Mouse (Mus musculus) heart, embryonic 15.5 days (tissue): ENCODE results near the gene Utp3. TPM values are rescaled to one million over a fixed set of nuclear protein-coding genes. Genes with fewer than 3 reads are reported as not detected.

ENCODE experiments used
- ATAC-seq: fragments of 200-750 bp; cut with Nextera tagmentation; replicated peaks from 2 replicates; pipeline ENCODE4 v1.8.0; 2017; ENCODE audit warnings: low read depth, moderate TSS enrichment; ENCODE audit not compliant: insufficient number of reproducible peaks, insufficient read depth, low FRiP score
- H3K27ac ChIP-seq: fragments of 300-500 bp; sonication (generic); 2 replicates; pipeline ENCODE4 v1.5.1; 2015; ENCODE audit warnings: mild to moderate bottlenecking, inconsistent platforms
- H3K27me3 ChIP-seq: fragments of 300-500 bp; sonication (generic); 2 replicates; pipeline ENCODE4 v1.6.1; 2015; ENCODE audit warnings: inconsistent platforms
- H3K36me3 ChIP-seq: fragments of 300-500 bp; sonication (generic); 2 replicates; pipeline ENCODE4 v1.6.1; 2015; ENCODE audit warnings: mild to moderate bottlenecking, inconsistent platforms
- H3K4me1 ChIP-seq: fragments of 300-500 bp; sonication (generic); replicated peaks from 2 replicates; pipeline ENCODE4 v1.6.1; 2015; ENCODE audit warnings: inconsistent platforms
- H3K4me2 ChIP-seq: fragments of 300-500 bp; sonication (generic); 2 replicates; pipeline ENCODE4 v1.6.1; 2015; ENCODE audit warnings: inconsistent platforms, mild to moderate bottlenecking, moderate library complexity
- H3K4me3 ChIP-seq: fragments of 300-500 bp; sonication (generic); 2 replicates; pipeline ENCODE4 v1.5.1; 2015; ENCODE audit warnings: mild to moderate bottlenecking, inconsistent platforms
- H3K9ac ChIP-seq: fragments of 300-500 bp; sonication (generic); 2 replicates; pipeline ENCODE4 v1.6.1; 2015; ENCODE audit warnings: mild to moderate bottlenecking, inconsistent platforms
- H3K9me3 ChIP-seq: fragments of 300-500 bp; sonication (generic); replicated peaks from 2 replicates; pipeline ENCODE4 v1.6.1; 2016; ENCODE audit warnings: inconsistent platforms
- WGBS: fragments of 180-500 bp; shearing (Covaris S2); methylation state at CpG from one replicate; pipeline ENCODE4 v1.1.7; 2015; ENCODE audit warnings: mixed read lengths; 5-methylcytosine and 5-hydroxymethylcytosine counted together
- polyA plus RNA-seq: library from polyadenylated mRNA; unstranded; fragments of >200 nt; fragmentation: Nextera tagmentation; extraction: Ambion mirVana; gene quantifications from 2 replicates; pipeline ENCODE4 v1.2.1, GENCODE M21; 2015

Gene Utp3
- polyA plus RNA-seq, 1 experiment from 2014 or later, result 44.1 TPM

DNA sequence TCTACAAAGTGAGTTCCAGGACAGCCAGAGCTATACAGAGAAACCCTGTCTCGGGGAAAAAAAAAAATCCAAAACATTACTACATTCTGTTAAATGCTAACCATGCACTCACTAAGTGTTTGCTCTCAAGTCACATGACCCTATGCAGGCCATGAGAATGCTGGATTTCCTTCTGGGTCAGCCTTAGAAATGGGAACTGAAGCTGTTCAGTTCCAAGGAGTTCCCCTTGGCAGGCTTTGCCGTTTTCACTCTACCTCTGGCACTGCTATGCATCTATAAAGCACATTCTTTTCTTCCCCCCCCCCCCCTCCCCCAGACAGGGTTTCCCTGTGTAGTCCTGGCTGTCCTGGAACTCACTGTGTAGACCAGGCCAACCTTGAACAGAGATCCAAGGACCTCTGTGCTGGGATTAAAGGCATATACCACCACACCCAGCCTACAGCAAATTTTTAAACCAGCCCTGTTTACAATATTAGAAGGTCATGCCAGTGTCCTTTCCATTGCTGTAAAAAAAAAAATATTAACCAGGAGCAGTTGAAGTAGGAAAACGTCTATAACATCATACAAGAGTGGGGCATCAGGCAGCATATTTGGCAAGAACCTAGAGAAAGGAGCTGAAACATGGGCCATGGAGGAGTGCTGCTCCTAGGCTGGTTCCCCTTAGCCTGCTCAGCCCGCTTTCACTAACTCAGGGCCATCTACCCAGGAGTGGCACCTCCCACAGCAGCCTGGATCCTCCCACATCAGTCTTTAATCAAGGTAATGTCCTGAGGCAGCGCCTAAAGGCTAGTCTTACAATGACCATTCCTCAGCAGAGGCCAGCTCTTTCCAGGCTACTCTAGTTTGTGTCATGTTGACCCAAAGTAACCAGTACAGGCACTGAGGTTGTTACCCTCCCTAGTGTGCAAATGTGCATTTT is 41.5 kb downstream of the Utp3 start:
- no peak for ATAC-seq
- H3K36me3 ChIP-seq, result no peaks in the 10 kb centered on the region
- H3K9me3 ChIP-seq, result no peaks in the 10 kb centered on the region
- peaks cover 3% of the 10 kb centered on the region for H3K4me1 ChIP-seq
- no peak overlapping the region for H3K27ac ChIP-seq
- no peak overlapping the region for H3K4me3 ChIP-seq
- H3K4me2 ChIP-seq, result no peak overlapping the region
- H3K9ac ChIP-seq, result no peak overlapping the region
- H3K27me3 ChIP-seq, result no peaks in the 10 kb centered on the region
- 69% methylated on average over 5 of the region's 5 CpGs for WGBS

DNA sequence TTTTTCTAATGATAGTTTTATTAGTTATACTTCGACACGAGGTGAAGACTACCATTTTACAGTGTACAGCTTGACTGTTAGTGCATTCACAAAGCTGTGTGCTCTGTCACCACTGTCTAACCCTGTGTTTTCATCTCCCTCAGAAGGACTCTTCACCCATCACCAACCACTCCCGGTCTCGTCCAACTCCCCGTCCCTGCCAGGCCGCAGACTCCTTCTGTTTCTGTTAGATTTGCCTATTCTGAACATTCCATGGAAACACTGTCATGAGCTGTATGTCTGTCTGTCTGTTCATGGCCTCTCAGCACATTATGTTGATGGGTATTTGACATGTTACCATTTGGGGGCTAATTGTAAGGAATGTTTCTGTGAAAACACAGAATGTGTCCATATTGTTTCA is 44.7 kb downstream of the Utp3 start:
- Histone ChIP-seq H3K4me2 (no peak overlapping the region), H3K9me3 (no peaks in the 10 kb centered on the region), H3K36me3 (no peaks in the 10 kb centered on the region), H3K9ac (no peak overlapping the region), H3K4me1 (peaks cover 7% of the 10 kb centered on the region), H3K27ac (no peak overlapping the region), H3K4me3 (no peak overlapping the region), H3K27me3 (no peaks in the 10 kb centered on the region)
- no peak for ATAC-seq
- WGBS, result 82% methylated on average over 6 of the region's 6 CpGs

DNA sequence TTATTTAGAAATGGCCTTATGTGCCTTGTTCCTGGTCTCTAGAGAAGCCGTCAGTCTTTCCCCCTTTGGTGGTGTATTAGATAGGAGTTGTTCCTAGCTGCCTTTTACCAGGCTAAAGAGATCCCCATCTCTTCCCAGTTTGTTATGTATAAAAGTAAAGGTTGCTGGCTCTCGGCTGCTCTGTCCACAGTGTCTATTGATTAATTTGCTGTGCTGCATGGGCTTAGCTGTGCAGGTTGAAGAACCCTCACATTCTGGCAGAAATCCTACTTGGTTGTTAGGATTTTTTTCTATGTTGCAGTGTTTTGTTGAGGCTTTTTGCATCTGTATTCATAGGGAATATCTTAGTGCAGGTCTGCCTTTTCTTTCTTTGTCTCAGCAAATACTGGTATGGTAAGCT is 47.8 kb downstream of the Utp3 start:
- no peaks in the 10 kb centered on the region for H3K36me3 ChIP-seq
- no peak overlapping the region for H3K4me2 ChIP-seq
- peaks cover 7% of the 10 kb centered on the region for H3K4me1 ChIP-seq
- H3K27ac ChIP-seq, result no peak overlapping the region
- no peak overlapping the region for H3K4me3 ChIP-seq
- no peaks in the 10 kb centered on the region for H3K27me3 ChIP-seq
- WGBS, result 75% methylated on average over 2 of the region's 2 CpGs
- H3K9ac ChIP-seq, result no peak overlapping the region
- H3K9me3 ChIP-seq, result no peaks in the 10 kb centered on the region
- ATAC-seq, result no peak

DNA sequence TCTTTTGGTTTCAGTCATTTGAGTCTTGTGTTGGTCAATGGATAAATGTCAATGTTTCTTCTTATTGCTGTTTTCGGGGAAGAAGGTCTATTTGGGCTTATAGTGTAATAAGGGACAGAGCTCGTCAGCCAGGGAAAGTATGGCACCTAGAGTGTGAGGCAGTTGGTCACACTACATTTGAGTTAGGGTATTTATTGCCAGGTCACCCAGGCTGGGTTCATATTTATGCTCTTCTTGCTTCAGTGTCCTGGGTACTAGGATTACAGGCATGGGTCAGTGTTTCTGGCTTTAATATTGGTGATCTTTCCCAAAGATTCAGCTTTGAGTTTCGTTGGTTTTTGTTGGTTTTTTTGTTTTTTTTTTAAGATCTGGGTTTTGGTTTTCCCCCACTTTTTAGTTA is 48.5 kb downstream of the Utp3 start:
- WGBS, result 81% methylated on average over 3 of the region's 3 CpGs
- H3K27ac ChIP-seq, result no peak overlapping the region
- no peak for ATAC-seq

DNA sequence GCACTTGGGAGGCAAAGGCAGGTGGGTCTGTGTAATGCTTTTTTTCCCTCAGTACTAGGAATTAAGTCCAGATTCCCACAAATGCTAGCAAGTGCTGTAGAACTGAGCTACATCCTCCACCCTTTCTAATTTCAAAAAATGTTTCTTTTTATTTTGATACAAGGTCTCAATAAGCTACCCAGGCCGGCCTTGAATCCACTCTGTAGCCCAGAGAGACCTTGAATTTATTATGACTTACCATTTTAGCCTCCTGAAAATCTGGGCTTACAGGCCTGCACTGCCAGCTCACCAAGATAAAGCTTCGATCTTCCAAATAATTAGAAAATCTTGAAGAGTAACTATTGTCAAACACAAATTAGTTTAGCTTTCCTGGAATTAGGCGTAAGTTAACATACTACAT is 49.8 kb downstream of the Utp3 start:
- Histone ChIP-seq H3K4me2 (no peak overlapping the region), H3K9me3 (no peaks in the 10 kb centered on the region), H3K27ac (no peak overlapping the region), H3K9ac (no peak overlapping the region), H3K27me3 (no peaks in the 10 kb centered on the region), H3K36me3 (no peaks in the 10 kb centered on the region), H3K4me1 (peaks cover 7% of the 10 kb centered on the region), H3K4me3 (no peak overlapping the region)
- 86% methylated on average over 3 of the region's 3 CpGs for WGBS
- ATAC-seq, result no peak

More for the DNA sequence above, 48.5 kb downstream of the Utp3 start:
- Histone ChIP-seq H3K36me3 (no peaks in the 10 kb centered on the region), H3K9me3 (no peaks in the 10 kb centered on the region), H3K4me3 (no peak overlapping the region), H3K4me2 (no peak overlapping the region), H3K9ac (no peak overlapping the region), H3K27me3 (no peaks in the 10 kb centered on the region), H3K4me1 (peaks cover 7% of the 10 kb centered on the region)

DNA sequence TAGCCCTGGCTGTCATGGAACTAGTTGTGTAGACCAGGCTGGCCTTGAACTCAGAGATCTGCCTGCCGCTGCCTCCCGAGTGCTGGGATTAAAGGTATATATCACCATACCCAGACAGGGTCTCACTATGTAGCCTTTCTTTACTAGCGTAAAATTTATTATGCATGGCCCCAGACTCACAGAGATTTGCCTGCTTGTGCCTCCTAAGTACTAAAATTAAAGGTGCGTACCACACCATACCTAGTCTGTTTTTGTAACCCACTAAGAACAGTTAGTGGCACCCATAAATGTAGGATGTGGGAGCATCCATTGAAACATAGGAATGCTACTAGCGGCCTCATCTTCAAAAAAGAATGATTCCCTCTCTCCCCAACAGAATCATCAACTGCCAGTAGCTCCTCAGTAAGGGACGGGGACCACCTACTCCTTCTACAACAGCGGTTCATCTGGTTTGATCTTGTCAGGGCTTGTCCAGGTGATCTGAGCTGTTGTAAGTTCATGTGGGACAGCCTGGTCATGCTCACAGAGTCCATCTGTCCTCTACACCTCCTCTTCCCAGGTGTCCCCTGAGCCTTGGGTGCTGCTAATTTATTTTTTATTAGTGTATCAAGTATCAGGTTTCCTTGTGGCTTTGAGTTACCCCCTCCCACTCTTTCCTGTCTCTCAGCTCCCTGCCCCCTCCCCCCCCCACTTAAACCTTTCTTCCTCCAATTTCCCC is 50.5 kb downstream of the Utp3 start:
- no peak overlapping the region for H3K9ac ChIP-seq
- no peak overlapping the region for H3K27ac ChIP-seq
- no peaks in the 10 kb centered on the region for H3K36me3 ChIP-seq
- WGBS, result 92% methylated on average over 7 of the region's 7 CpGs
- H3K4me3 ChIP-seq, result no peak overlapping the region
- peaks cover 7% of the 10 kb centered on the region for H3K4me1 ChIP-seq
- no peaks in the 10 kb centered on the region for H3K9me3 ChIP-seq
- H3K4me2 ChIP-seq, result no peak overlapping the region
- ATAC-seq, result no peak
- no peaks in the 10 kb centered on the region for H3K27me3 ChIP-seq

Other genes with a start within 250 kb of the Utp3 start
- gene Prol1, start 237.2 kb upstream of the Utp3 start, polyA plus RNA-seq, result not detected in 2 replicates
- gene Amtn, start 178.4 kb upstream of the Utp3 start, polyA plus RNA-seq, result not detected in 2 replicates
- not detected in 2 replicates for gene Ambn, start 98.5 kb upstream of the Utp3 start, polyA plus RNA-seq
- gene Enam, start 66.5 kb upstream of the Utp3 start, polyA plus RNA-seq, result 0.03 TPM in 1 of 2 replicates, not detected in the other
- 0.09 and 0.13 TPM in 2 replicates for gene Jchain, start 26.6 kb upstream of the Utp3 start, polyA plus RNA-seq
- gene Rufy3, start 10.6 kb downstream of the Utp3 start, polyA plus RNA-seq, result 9.2 and 14.5 TPM in 2 replicates
- gene Grsf1, start 121.7 kb downstream of the Utp3 start, polyA plus RNA-seq, result 67.4 and 71.0 TPM in 2 replicates
- gene Mob1b, start 166.4 kb downstream of the Utp3 start, polyA plus RNA-seq, result 15.5 and 15.7 TPM in 2 replicates
- gene Dck, start 210.5 kb downstream of the Utp3 start, polyA plus RNA-seq, result 27.6 and 31.9 TPM in 2 replicates